Mouse (Mus musculus) midbrain, embryonic 16.5 days (tissue): ENCODE measurements around the gene Rhot1. TPM values are rescaled to one million over a fixed set of nuclear protein-coding genes. Genes with fewer than 3 reads are reported as not detected.
"Not testable (repeated sequence)": the region's sequence is repeated elsewhere in the genome, so short reads cannot be mapped to it uniquely, and the experiment has no call there.

ENCODE experiments used
- ATAC-seq: fragments of 200-750 bp; cut with Nextera tagmentation; 2 replicates; pipeline ENCODE4 v1.8.0; 2017; ENCODE audit warnings: moderate TSS enrichment
- H3K27ac ChIP-seq: fragments of 300-500 bp; sonication (generic); 2 replicates; pipeline ENCODE4 v1.5.1; 2014; ENCODE audit warnings: mild to moderate bottlenecking, low read length, mixed read lengths
- H3K27me3 ChIP-seq: fragments of 300-500 bp; sonication (generic); 2 replicates; pipeline ENCODE4 v1.6.1; 2014; ENCODE audit warnings: low read depth, low read length, mixed read lengths; ENCODE audit not compliant: control insufficient read depth, insufficient read depth
- H3K36me3 ChIP-seq: fragments of 300-500 bp; sonication (generic); 2 replicates; pipeline ENCODE4 v1.6.1; 2014; ENCODE audit warnings: mild to moderate bottlenecking, low read length, moderate library complexity, mixed read lengths; ENCODE audit not compliant: control insufficient read depth, insufficient read depth
- H3K4me1 ChIP-seq: fragments of 300-500 bp; sonication (generic); 2 replicates; pipeline ENCODE4 v1.6.1; 2014; ENCODE audit warnings: mild to moderate bottlenecking, low read length, mixed read lengths; ENCODE audit not compliant: control insufficient read depth, insufficient read depth
- H3K4me2 ChIP-seq: fragments of 300-500 bp; sonication (generic); 2 replicates; pipeline ENCODE4 v1.6.1; 2014; ENCODE audit warnings: mild to moderate bottlenecking, low read length, mixed read lengths
- H3K4me3 ChIP-seq: fragments of 300-500 bp; sonication (generic); 2 replicates; pipeline ENCODE4 v1.5.1; 2014; ENCODE audit warnings: low read depth, mild to moderate bottlenecking, low read length, moderate library complexity, mixed read lengths
- H3K9ac ChIP-seq: fragments of 300-500 bp; sonication (generic); 2 replicates; pipeline ENCODE4 v1.6.1; 2014; ENCODE audit warnings: low read depth, low read length, mixed read lengths
- H3K9me3 ChIP-seq: fragments of 300-500 bp; sonication (generic); replicated peaks from 2 replicates; pipeline ENCODE4 v1.6.1; 2014; ENCODE audit warnings: mild to moderate bottlenecking, low read length, mixed read lengths; ENCODE audit not compliant: control insufficient read depth, poor library complexity, severe bottlenecking
- WGBS: fragments of 180-500 bp; shearing (Covaris S2); extraction: QIAGEN DNeasy Blood & Tissue Kit; methylation state at CpG from one replicate; pipeline ENCODE4 v1.1.7; 2014; 5-methylcytosine and 5-hydroxymethylcytosine counted together
- polyA plus RNA-seq: library from polyadenylated mRNA; unstranded; fragments of >200 nt; fragmentation: Nextera tagmentation; extraction: Ambion mirVana; gene quantifications from 2 replicates; pipeline ENCODE4 v1.2.1, GENCODE M21; 2015

Gene Rhot1
- polyA plus RNA-seq, 1 experiment from 2014 or later = 70.1 TPM

DNA sequence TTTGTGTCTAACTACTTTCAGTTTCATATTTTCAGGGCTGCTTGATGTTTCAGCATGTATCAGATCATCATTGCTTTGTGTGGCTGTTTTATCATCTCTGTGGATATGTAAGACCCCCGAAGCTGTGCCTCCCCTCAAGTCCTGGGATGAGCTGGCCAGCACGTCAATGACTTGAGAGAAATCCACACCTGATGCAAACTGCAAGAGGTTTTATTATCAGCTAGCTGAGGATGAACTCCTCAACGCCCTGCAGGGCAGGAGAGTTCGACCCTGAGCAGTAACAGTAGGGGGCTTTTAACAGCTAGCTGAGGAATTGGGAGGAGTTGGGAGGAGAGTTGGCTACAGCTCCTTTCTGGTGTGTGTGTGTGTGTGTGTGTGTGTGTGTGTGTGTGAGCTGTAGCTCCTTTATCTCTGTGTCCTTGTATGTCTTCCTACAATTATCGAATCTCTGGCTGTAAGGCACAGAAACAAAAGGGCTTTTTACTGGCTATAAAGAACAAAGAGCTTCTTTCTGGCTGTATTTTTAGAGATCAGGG is 23.3 kb upstream of the Rhot1 start:
- H3K4me1 ChIP-seq, H3K27me3 ChIP-seq, H3K9ac ChIP-seq, H3K9me3 ChIP-seq, H3K4me2 ChIP-seq, H3K4me3 ChIP-seq, ATAC-seq, H3K36me3 ChIP-seq, H3K27ac ChIP-seq: not testable (repeated sequence)
- WGBS = 54% methylated on average over 5 of the region's 5 CpGs

DNA sequence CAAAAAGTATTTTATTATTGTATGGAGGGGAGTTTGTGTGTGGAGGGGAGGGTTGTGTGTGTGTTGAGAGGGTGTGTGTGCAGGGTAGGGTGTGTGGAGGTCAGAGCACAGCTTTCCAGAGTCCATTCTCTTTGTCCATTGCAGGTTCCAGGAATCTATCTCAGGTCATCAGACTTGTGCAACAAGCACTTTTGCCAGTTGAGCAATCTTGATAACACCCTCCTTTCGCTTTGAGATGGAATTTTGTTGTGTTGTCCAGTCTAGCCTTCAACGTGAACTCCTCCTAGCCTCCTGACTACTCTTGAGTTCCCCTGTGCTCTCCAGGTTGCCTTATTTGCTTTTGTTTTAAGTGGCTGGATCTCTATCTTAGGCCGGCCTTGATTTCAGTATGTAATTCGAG is 18.5 kb upstream of the Rhot1 start:
- 83% methylated on average over 4 of the region's 4 CpGs for WGBS
- no peak for ATAC-seq

DNA sequence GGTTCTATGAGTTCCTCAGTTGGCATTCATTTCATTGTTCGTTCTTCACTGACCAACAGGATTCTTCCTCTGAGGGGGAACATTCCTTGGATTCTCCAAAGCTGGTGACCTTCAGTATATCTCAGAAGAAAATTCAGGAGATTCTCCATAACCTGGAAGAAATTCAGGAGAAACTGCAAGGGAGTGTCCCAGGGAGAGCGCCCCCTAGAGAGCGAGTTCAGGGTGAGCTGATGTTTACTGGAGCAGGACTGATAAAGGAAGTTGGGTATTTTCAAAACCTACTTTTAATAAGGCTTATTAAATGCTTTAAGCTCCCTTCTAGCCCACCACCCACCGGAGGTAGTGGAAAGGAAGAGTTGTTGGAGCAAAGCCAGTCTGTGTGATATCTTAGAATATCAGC is 15.0 kb upstream of the Rhot1 start:
- ATAC-seq = no peak
- Histone ChIP-seq H3K4me3 (no peak overlapping the region), H3K36me3 (no peaks in the 10 kb centered on the region), H3K9me3 (no peaks in the 10 kb centered on the region), H3K27me3 (no peaks in the 10 kb centered on the region), H3K27ac (no peak overlapping the region), H3K4me1 (no peaks in the 10 kb centered on the region), H3K4me2 (no peak overlapping the region), H3K9ac (no peak overlapping the region)
- WGBS = 62% methylated on average over 4 of the region's 4 CpGs

More for the DNA sequence above, 18.5 kb upstream of the Rhot1 start:
- Histone ChIP-seq H3K9me3 (no peaks in the 10 kb centered on the region), H3K4me3 (no peak overlapping the region), H3K4me1 (no peaks in the 10 kb centered on the region), H3K4me2 (no peak overlapping the region), H3K27ac (no peak overlapping the region), H3K27me3 (no peaks in the 10 kb centered on the region), H3K36me3 (no peaks in the 10 kb centered on the region), H3K9ac (no peak overlapping the region)

DNA sequence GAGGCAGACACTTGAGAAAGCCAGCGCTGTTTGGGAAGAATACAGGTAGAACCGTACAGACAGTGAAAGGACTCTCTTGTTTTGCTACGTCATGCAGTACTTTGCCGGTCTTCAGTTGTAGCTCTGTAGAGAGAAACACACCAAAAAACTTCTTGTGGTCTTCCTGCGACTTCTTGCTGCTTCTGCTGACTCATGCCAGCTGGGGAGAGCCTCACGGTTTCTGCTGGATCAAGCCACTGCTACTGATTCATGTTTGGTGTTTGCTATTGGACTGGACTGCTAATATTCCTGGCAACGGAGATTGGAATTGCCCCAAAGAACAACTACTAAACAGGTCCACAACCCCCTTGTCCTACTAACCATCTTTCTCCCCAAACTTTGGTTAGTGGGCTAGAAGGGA is 12.5 kb upstream of the Rhot1 start:
- Histone ChIP-seq H3K9ac (no peak overlapping the region), H3K4me1 (no peaks in the 10 kb centered on the region), H3K4me3 (no peak overlapping the region), H3K27ac (no peak overlapping the region), H3K9me3 (no peaks in the 10 kb centered on the region), H3K27me3 (no peaks in the 10 kb centered on the region), H3K36me3 (no peaks in the 10 kb centered on the region), H3K4me2 (no peak overlapping the region)
- WGBS = 89% methylated on average over 7 of the region's 7 CpGs
- no peak for ATAC-seq

DNA sequence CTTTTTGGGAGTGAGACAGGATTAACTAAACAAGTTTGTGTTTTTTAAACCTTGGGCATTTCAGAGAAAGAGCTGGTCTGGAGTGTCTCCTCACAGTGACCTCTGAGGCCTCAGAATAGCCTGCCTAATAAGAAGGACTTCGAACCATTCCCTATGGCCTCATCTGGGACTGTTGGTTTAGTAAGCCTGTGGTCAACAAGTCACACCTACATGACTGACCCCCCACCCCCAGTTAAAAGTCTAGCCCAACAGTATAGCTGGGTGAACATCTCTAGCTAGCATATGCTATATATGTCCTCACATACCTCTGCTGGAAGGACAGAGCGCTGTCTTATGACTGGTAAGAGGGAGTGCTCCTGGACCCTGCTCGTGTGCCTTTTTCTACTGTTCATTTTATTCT is 9.5 kb upstream of the Rhot1 start:
- H3K4me2 ChIP-seq = no peak overlapping the region
- H3K36me3 ChIP-seq = no peaks in the 10 kb centered on the region
- H3K9ac ChIP-seq = no peak overlapping the region
- H3K4me1 ChIP-seq = no peaks in the 10 kb centered on the region
- H3K9me3 ChIP-seq = no peaks in the 10 kb centered on the region
- 94% methylated on average over 3 of the region's 3 CpGs for WGBS
- no peaks in the 10 kb centered on the region for H3K27me3 ChIP-seq
- no peak for ATAC-seq
- H3K4me3 ChIP-seq = no peak overlapping the region
- no peak overlapping the region for H3K27ac ChIP-seq

DNA sequence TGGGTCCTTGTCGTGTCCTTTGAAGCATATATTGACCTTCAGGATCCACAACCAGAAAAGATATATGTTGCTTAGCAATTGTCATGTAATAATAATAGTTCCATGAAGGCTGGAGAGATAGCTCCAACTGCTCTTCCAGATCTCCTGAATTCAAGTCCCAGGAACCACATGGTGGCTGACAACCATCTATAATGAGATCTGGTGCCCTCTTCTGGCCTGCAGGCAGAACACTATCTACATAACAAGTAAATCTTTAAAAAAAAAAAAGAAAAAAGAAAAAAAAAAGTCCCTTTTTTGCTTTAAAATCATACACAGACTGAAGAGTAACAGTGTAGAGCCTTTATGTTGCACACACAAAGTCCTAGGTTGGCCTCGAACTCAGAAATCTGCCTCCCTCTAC is 9.0 kb upstream of the Rhot1 start:
- H3K9me3 ChIP-seq = no peaks in the 10 kb centered on the region
- H3K27me3 ChIP-seq = no peaks in the 10 kb centered on the region
- H3K36me3 ChIP-seq = no peaks in the 10 kb centered on the region
- 96% methylated on average over 2 of the region's 2 CpGs for WGBS
- H3K9ac ChIP-seq = no peak overlapping the region
- no peaks in the 10 kb centered on the region for H3K4me1 ChIP-seq
- H3K27ac ChIP-seq = no peak overlapping the region
- no peak for ATAC-seq
- no peak overlapping the region for H3K4me3 ChIP-seq
- no peak overlapping the region for H3K4me2 ChIP-seq

DNA sequence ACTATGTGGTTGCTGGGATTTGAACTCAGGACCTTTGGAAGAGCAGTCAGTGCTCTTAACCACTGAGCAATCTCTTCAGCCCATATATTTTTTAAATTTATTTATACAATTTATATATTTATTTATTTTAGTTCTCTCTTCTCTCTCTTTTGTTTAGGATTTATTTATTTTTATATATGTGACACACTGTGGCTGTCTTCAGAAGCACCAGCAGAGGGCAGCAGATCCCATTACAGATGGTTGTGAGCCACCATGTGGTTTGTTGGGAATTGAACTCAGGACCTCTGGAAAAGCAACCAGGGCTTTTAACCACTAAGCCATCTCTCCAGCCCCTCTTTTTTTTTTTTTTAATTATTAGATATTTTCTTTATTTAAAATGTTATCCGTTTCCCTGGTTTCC is 8.5 kb upstream of the Rhot1 start:
- H3K4me2 ChIP-seq = no peak overlapping the region
- WGBS = 55% methylated on average over 1 of the region's 1 CpGs
- H3K9me3 ChIP-seq = no peaks in the 10 kb centered on the region
- no peak overlapping the region for H3K27ac ChIP-seq
- no peaks in the 10 kb centered on the region for H3K27me3 ChIP-seq
- no peak overlapping the region for H3K4me3 ChIP-seq
- H3K9ac ChIP-seq = no peak overlapping the region
- no peaks in the 10 kb centered on the region for H3K36me3 ChIP-seq
- ATAC-seq = no peak
- no peaks in the 10 kb centered on the region for H3K4me1 ChIP-seq

DNA sequence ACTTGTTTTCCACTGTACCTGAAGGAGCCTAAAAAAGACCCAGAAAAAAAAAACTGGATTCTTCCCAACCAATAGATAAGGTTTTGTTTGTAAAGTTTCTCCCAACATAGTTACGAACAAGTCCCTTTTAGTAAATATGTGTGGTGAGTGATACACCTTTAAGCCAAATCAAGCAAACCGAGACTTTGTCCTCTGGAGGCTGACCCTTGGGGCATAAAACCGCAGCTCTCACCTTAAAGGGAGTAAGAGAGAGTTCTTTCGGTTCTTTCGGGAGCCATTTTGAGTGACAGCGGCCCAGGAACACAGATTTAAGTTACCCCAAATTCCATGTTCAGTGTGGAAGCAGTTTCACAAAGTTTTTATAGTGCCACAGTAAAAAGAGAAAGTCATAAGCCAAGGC is 6.5 kb upstream of the Rhot1 start:
- Histone ChIP-seq H3K4me1 (no peaks in the 10 kb centered on the region), H3K9ac (no peak overlapping the region), H3K4me3 (no peak overlapping the region), H3K4me2 (no peak overlapping the region), H3K9me3 (no peaks in the 10 kb centered on the region), H3K36me3 (no peaks in the 10 kb centered on the region), H3K27ac (no peak overlapping the region), H3K27me3 (no peaks in the 10 kb centered on the region)
- 83% methylated on average over 6 of the region's 6 CpGs for WGBS
- no peak for ATAC-seq

DNA sequence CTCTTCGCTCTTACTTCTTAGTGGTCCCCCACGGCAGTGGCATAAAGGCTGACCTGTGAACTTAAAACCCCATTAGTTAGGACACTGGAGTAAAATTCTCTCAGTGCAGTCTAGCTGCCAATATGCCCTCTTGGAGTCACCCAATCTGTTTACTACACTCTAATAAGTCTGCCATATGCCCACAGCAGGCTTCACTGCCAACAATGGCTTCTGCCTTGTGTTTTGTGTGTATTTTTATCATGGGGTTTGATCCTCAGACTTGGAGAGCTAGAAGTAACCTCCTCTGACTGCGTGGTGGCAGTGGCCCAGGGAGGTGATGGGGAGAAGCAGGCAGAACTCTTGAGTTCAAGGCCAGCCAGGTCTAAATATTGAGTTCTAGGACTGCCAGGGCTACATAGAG is 4.8 kb upstream of the Rhot1 start:
- 71% methylated on average over 3 of the region's 3 CpGs for WGBS
- ATAC-seq = no peak

DNA sequence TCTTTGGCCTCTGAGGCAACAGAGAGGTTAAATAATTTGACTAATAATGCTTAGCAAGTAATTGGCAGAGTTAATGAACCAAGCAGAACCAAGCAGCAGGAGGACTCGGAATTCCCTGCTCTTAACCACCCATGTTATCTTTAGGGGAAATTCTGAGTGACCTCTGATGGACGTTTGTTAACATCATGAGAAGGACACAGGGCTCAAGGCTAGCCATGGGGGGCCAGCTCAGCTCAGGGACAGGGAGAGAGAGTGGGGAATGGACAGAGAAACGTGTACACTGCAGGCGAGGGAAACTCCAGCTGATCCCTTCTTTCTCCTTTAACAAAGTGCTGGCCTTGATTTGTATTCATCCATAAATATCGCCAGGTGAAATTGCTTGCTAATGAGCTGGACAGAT is 3.9 kb upstream of the Rhot1 start:
- no peak overlapping the region for H3K27ac ChIP-seq
- ATAC-seq = no peak
- no peak overlapping the region for H3K4me3 ChIP-seq
- no peaks in the 10 kb centered on the region for H3K27me3 ChIP-seq
- no peaks in the 10 kb centered on the region for H3K36me3 ChIP-seq
- H3K4me2 ChIP-seq = no peak overlapping the region
- peaks cover 2% of the 10 kb centered on the region for H3K4me1 ChIP-seq
- no peak overlapping the region for H3K9ac ChIP-seq
- H3K9me3 ChIP-seq = no peaks in the 10 kb centered on the region
- WGBS = 66% methylated on average over 5 of the region's 5 CpGs

More for the DNA sequence above, 4.8 kb upstream of the Rhot1 start:
- no peaks in the 10 kb centered on the region for H3K9me3 ChIP-seq
- H3K4me2 ChIP-seq = no peak overlapping the region
- no peak overlapping the region for H3K9ac ChIP-seq
- no peaks in the 10 kb centered on the region for H3K36me3 ChIP-seq
- no peak overlapping the region for H3K27ac ChIP-seq
- no peak overlapping the region for H3K4me3 ChIP-seq
- H3K4me1 ChIP-seq = no peaks in the 10 kb centered on the region
- H3K27me3 ChIP-seq = no peaks in the 10 kb centered on the region
